Mouse (Mus musculus): ENCODE measurements around the gene Rnd2.
"Not testable (repeated sequence)": the region's sequence is repeated elsewhere in the genome, so short reads cannot be mapped to it uniquely, and the experiment has no call there.

The Rnd2 gene

GRCm38 (mm10) chr11:101467477-101468262, 2.9 kb downstream of the Rnd2 start:
- peak; percentile 82 to 93 for DNase-seq (ENCODE audit: inconsistent age in 2 of 2, low spot score in 1 of 2)

- DNase-seq (ENCODE audit: inconsistent age in 2 of 2, low spot score in 1 of 2) = no peak
Observed at GRCm38 (mm10) chr11:101468263-101468688, 3.5 kb downstream of the Rnd2 start.

GRCm38 (mm10) chr11:101468731-101469130, 3.9 kb downstream of the Rnd2 start:
- peak in 1 of 2 experiments; percentile 35 for DNase-seq (ENCODE audit: inconsistent age in 2 of 2, low spot score in 1 of 2)

- peak in 1 of 2 experiments; percentile 25 for DNase-seq (ENCODE audit: inconsistent age in 2 of 2, low spot score in 1 of 2)
Observed at GRCm38 (mm10) chr11:101469155-101469554, 4.4 kb downstream of the Rnd2 start.

GRCm38 (mm10) chr11:101470206-101470605, 5.4 kb downstream of the Rnd2 start:
- DNase-seq (ENCODE audit: inconsistent age in 2 of 2, low spot score in 1 of 2) = no peak

GRCm38 (mm10) chr11:101471926-101472325, 7.1 kb downstream of the Rnd2 start:
- peak in 1 of 2 experiments; percentile 21 for DNase-seq (ENCODE audit: inconsistent age in 2 of 2, low spot score in 1 of 2)

- no peak for DNase-seq (ENCODE audit: inconsistent age in 2 of 2, low spot score in 1 of 2)
Observed at GRCm38 (mm10) chr11:101472336-101472735, 7.5 kb downstream of the Rnd2 start.

- not testable (repeated sequence) for DNase-seq (ENCODE audit: inconsistent age in 2 of 2, low spot score in 1 of 2)
Observed at GRCm38 (mm10) chr11:101473686-101474085, 8.9 kb downstream of the Rnd2 start.

- DNase-seq (ENCODE audit: inconsistent age in 2 of 2, low spot score in 1 of 2) = no peak
Observed at GRCm38 (mm10) chr11:101474298-101474697, 9.5 kb downstream of the Rnd2 start.

- not testable (repeated sequence) for DNase-seq (ENCODE audit: inconsistent age in 2 of 2, low spot score in 1 of 2)
Observed at GRCm38 (mm10) chr11:101476361-101476760, 11.6 kb downstream of the Rnd2 start.

GRCm38 (mm10) chr11:101477194-101477551, 12.4 kb downstream of the Rnd2 start:
- no peak for DNase-seq (ENCODE audit: inconsistent age in 2 of 2, low spot score in 1 of 2)

- no peak for DNase-seq (ENCODE audit: inconsistent age in 2 of 2, low spot score in 1 of 2)
Observed at GRCm38 (mm10) chr11:101477552-101478211, 12.9 kb downstream of the Rnd2 start.

GRCm38 (mm10) chr11:101479171-101479635, 14.4 kb downstream of the Rnd2 start:
- no peak for DNase-seq (ENCODE audit: inconsistent age in 2 of 2, low spot score in 1 of 2)

- peak; percentile 26 to 65 for DNase-seq (ENCODE audit: inconsistent age in 2 of 2, low spot score in 1 of 2)
Observed at GRCm38 (mm10) chr11:101480912-101481311, 16.1 kb downstream of the Rnd2 start.

GRCm38 (mm10) chr11:101483804-101484203, 19.0 kb downstream of the Rnd2 start:
- peak in 1 of 2 experiments; percentile 27 for DNase-seq (ENCODE audit: inconsistent age in 2 of 2, low spot score in 1 of 2)

- DNase-seq (ENCODE audit: inconsistent age in 2 of 2, low spot score in 1 of 2) = no peak
Observed at GRCm38 (mm10) chr11:101484245-101484644, 19.4 kb downstream of the Rnd2 start.

GRCm38 (mm10) chr11:101484814-101485213, 20.0 kb downstream of the Rnd2 start:
- no peak for DNase-seq (ENCODE audit: inconsistent age in 2 of 2, low spot score in 1 of 2)

- no peak for DNase-seq (ENCODE audit: inconsistent age in 2 of 2, low spot score in 1 of 2)
Observed at GRCm38 (mm10) chr11:101485509-101486028, 20.8 kb downstream of the Rnd2 start.

- DNase-seq (ENCODE audit: inconsistent age in 2 of 2, low spot score in 1 of 2) = no peak
Observed at GRCm38 (mm10) chr11:101486126-101486525, 21.3 kb downstream of the Rnd2 start.

- DNase-seq (ENCODE audit: inconsistent age in 2 of 2, low spot score in 1 of 2) = no peak
Observed at GRCm38 (mm10) chr11:101506269-101506780, 41.5 kb downstream of the Rnd2 start.

GRCm38 (mm10) chr11:101507090-101507489, 42.3 kb downstream of the Rnd2 start:
- no peak for DNase-seq (ENCODE audit: inconsistent age in 2 of 2, low spot score in 1 of 2)

GRCm38 (mm10) chr11:101518937-101519336, 54.1 kb downstream of the Rnd2 start:
- peak; percentile 8 to 58 for DNase-seq (ENCODE audit: inconsistent age in 2 of 2, low spot score in 1 of 2)
